Mouse (Mus musculus) erythroblast, embryonic 14.5 days (primary cell): ENCODE measurements around the gene Ache. TPM values are rescaled to one million over a fixed set of nuclear protein-coding genes. Genes with fewer than 3 reads are reported as not detected.

ENCODE experiments used
- H3K27me3 ChIP-seq: 2 replicates; pipeline ENCODE4 v1.6.1; 2012; ENCODE audit warnings: inconsistent platforms; ENCODE audit not compliant: control insufficient read depth
- H3K36me3 ChIP-seq: 2 replicates; pipeline ENCODE4 v1.6.1; 2012; ENCODE audit warnings: mild to moderate bottlenecking, inconsistent platforms; ENCODE audit not compliant: control insufficient read depth
- H3K4me1 ChIP-seq: 2 replicates; pipeline ENCODE4 v1.6.1; 2012; ENCODE audit warnings: inconsistent platforms; ENCODE audit not compliant: control insufficient read depth
- H3K4me3 ChIP-seq: replicated peaks from 2 replicates; pipeline ENCODE3; 2012; ENCODE audit warnings: moderate library complexity, mild to moderate bottlenecking, inconsistent platforms
- H3K9me3 ChIP-seq: 2 replicates; pipeline ENCODE4 v1.6.1; 2012; ENCODE audit warnings: low read length, inconsistent platforms, mixed read lengths; ENCODE audit not compliant: control insufficient read depth
- GATA1 ChIP-seq: IDR thresholded peaks from 2 replicates; pipeline ENCODE4 v1.6.1; 2012; ENCODE audit warnings: low read length, inconsistent platforms, mixed read lengths
- TAL1 ChIP-seq: IDR thresholded peaks from 3 replicates; pipeline ENCODE4 v1.6.1; 2012; ENCODE audit warnings: low read length, inconsistent platforms, mixed read lengths
- polyA plus RNA-seq: library from polyadenylated mRNA; stranded (reverse); fragments of >175 nt; gene quantifications from 2 replicates; pipeline ENCODE4 v1.2.3, GENCODE M21; 2012

The Ache gene
- polyA plus RNA-seq, 1 experiment = 29.5 TPM

DNA sequence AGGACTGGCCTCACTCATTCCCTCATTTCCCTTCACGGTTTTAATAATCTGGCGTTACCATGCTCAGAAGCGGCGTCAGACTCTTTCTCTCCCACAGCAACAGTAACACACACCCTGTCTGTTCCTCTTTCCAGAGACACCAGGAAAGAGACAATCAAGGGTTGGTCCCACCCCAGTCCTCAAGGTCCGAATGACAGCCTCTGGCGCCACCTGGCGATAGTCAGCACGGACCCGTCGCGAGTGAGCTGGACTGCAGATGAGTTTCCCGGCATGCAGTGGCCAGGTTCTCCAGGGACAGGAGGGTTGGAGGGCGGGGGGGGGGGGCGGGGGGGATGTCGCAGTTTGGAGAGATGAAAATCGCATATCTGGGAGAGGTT, 676 bp upstream of the Ache start:
- Histone ChIP-seq H3K27me3 (peaks cover 46% of the 10 kb centered on the region), H3K4me1 (peaks cover 60% of the 10 kb centered on the region), H3K4me3 (peak overlapping the region; percentile 96), H3K36me3 (peaks cover 17% of the 10 kb centered on the region), H3K9me3 (peaks cover 2% of the 10 kb centered on the region; the same call in 1 of the 2 replicates)
- TF ChIP-seq GATA1 (no peak), TAL1 (no peak)

DNA sequence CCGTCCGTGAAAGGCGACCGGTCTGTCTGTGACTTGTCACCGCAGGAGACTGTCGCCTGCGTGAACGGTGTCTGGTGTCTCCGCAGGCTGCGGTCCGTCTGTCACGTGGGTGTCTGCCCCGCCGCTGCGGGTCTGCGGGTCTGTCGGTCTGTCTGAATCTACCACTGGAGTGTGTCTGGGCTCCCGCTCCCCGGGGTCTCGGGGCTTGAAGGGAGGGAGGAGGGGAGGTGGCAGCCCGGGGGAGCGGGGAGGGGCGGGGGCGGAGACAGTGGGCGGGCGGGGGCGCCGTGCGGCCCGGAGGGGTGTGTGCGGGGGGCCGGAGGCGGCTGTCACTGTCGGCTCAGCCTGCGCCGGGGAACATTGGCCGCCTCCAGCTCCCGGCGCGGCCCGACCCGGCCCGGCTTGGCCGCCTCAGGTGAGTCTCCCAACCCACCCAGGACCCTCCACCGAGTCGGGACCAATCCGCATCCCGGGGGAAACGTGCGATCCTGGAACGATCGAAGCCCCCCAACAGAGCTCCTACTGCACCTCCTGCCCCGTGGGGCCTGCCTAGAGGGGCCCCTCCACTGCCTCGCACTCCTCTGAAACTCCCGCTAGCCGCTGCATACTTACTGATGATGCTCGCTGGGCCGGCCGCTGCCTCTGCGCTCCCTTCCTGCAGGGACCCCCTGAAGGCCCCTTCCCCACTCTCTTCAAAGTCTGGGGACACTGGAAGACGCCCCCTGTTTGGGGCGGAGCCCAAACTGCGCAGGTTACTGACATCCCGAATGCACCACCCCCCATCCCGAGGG, 829 bp downstream of the Ache start:
- H3K4me1 ChIP-seq = peaks cover 75% of the 10 kb centered on the region

DNA sequence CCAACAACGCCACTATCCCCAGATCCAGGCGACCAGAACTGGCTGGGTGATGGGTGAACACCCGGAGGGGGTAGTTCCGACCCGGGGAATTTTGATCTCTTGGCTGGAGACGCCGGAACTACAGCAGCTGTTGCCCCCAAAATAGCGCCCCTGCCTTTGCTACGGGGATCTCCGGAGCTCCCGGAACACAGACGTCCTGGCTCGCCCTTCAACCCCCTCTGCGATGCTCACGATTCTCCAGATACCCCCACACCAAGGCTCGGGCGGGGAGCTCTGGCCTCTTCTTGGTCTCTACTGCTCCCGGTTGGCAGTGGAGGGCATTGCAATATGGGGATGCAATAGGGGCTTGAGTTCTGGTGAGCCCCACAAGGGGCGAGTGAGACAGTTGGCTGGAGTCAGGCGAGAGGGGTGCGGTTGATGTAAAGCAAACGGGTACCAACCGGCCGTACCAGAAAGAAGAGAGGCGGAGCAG, 1.7 kb downstream of the Ache start:
- Histone ChIP-seq H3K27me3 (peaks cover 43% of the 10 kb centered on the region), H3K36me3 (peaks cover 28% of the 10 kb centered on the region), H3K9me3 (no peaks in the 10 kb centered on the region), H3K4me3 (peak overlapping the region; percentile 96), H3K4me1 (peaks cover 84% of the 10 kb centered on the region)
- TF ChIP-seq GATA1 = no peak
- no peak for TF ChIP-seq TAL1

More for the DNA sequence above, 829 bp downstream of the Ache start:
- no peaks in the 10 kb centered on the region for H3K9me3 ChIP-seq
- H3K4me3 ChIP-seq = peak overlapping the region; percentile 96
- peaks cover 46% of the 10 kb centered on the region for H3K27me3 ChIP-seq
- no peak for TF ChIP-seq TAL1
- no peak for TF ChIP-seq GATA1
- H3K36me3 ChIP-seq = peaks cover 27% of the 10 kb centered on the region

DNA sequence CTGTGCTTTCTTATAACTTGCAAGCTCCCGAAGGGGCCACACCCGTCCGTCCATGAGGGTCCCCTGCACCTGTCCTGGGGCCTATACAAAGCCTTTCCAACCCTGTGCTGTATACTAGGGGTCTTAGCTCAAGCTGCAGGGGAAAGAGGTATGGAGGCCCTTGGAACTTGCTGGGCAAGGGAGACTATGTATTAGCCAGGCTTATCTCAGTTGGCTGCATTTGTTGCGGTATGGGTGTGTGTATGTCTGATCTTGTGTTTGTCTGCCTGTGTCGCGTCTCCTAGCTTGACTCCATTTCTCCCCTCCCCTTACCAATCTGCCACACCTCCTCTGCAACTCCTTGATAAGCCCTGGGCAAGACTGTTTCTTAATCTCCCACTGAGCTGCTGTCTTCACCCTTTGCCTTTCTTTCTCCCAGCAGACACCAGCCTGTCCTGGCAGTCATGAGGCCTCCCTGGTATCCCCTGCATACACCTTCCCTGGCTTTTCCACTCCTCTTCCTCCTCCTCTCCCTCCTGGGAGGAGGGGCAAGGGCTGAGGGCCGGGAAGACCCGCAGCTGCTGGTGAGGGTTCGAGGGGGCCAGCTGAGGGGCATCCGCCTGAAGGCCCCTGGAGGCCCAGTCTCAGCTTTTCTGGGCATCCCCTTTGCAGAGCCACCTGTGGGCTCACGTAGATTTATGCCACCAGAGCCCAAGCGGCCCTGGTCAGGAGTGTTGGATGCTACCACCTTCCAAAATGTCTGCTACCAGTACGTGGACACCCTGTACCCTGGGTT, 2.5 kb downstream of the Ache start:
- TF ChIP-seq GATA1 (peak; percentile 94), TAL1 (peak; percentile 95)
- peaks cover 91% of the 10 kb centered on the region for H3K4me1 ChIP-seq

DNA sequence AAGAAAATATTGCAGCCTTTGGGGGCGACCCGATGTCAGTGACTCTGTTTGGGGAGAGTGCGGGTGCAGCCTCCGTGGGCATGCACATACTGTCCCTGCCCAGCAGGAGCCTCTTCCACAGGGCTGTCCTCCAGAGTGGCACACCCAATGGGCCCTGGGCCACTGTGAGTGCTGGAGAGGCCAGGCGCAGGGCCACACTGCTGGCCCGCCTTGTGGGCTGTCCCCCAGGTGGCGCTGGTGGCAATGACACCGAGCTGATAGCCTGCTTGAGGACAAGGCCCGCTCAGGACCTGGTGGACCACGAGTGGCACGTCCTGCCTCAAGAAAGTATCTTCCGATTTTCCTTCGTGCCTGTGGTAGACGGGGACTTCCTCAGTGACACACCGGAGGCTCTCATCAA, 3.4 kb downstream of the Ache start:
- Histone ChIP-seq H3K9me3 (no peaks in the 10 kb centered on the region), H3K27me3 (peaks cover 40% of the 10 kb centered on the region), H3K36me3 (peaks cover 41% of the 10 kb centered on the region), H3K4me3 (peak overlapping the region; percentile 96), H3K4me1 (peaks cover 97% of the 10 kb centered on the region)
- TF ChIP-seq TAL1 = peak; percentile 31; the same call in 1 of the 3 replicates
- TF ChIP-seq GATA1 = no peak

More for the DNA sequence above, 2.5 kb downstream of the Ache start:
- H3K4me3 ChIP-seq = peak overlapping the region; percentile 96
- peaks cover 43% of the 10 kb centered on the region for H3K27me3 ChIP-seq
- H3K9me3 ChIP-seq = no peaks in the 10 kb centered on the region
- H3K36me3 ChIP-seq = peaks cover 32% of the 10 kb centered on the region

DNA sequence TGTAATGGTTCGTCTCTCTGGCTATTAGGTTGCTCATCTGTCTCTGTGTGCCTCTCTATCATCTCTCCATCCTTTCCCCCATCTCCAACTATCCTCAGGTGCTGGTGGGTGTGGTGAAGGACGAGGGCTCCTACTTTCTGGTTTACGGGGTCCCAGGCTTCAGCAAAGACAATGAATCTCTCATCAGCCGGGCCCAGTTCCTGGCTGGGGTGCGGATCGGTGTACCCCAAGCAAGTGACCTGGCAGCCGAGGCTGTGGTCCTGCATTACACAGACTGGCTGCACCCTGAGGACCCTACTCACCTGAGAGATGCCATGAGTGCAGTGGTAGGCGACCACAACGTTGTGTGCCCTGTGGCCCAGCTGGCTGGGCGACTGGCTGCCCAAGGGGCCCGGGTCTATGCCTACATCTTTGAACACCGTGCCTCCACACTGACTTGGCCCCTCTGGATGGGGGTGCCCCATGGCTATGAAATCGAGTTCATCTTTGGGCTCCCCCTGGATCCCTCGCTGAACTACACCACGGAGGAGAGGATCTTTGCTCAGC, 4.1 kb downstream of the Ache start:
- peaks cover 97% of the 10 kb centered on the region for H3K4me1 ChIP-seq
- TF ChIP-seq TAL1 = no peak
- no peak for TF ChIP-seq GATA1
- H3K9me3 ChIP-seq = no peaks in the 10 kb centered on the region
- peaks cover 49% of the 10 kb centered on the region for H3K36me3 ChIP-seq
- peaks cover 32% of the 10 kb centered on the region for H3K27me3 ChIP-seq
- peak overlapping the region; percentile 96 for H3K4me3 ChIP-seq

DNA sequence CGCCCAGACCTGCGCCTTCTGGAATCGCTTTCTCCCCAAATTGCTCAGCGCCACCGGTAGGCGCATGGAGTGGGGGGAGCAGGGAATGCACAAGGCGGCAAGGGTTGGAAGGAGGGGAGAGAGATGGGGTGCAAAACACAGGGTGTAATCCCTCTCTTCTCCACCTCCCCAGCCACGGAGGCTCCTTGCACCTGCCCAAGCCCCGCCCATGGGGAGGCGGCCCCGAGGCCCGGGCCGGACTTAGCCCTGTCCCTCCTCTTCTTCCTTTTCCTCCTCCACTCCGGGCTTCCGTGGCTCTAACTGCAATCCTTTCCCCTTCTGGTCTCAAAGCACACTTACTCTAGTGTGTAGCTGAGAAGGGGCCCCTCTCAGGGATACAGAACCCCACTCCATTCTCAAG, 6.0 kb downstream of the Ache start:
- H3K4me1 ChIP-seq = peaks cover 85% of the 10 kb centered on the region
- TF ChIP-seq GATA1 = no peak
- TF ChIP-seq TAL1 = no peak
- H3K27me3 ChIP-seq = peaks cover 14% of the 10 kb centered on the region
- peaks cover 67% of the 10 kb centered on the region for H3K36me3 ChIP-seq
- H3K9me3 ChIP-seq = no peaks in the 10 kb centered on the region
- peak overlapping the region; percentile 96 for H3K4me3 ChIP-seq

DNA sequence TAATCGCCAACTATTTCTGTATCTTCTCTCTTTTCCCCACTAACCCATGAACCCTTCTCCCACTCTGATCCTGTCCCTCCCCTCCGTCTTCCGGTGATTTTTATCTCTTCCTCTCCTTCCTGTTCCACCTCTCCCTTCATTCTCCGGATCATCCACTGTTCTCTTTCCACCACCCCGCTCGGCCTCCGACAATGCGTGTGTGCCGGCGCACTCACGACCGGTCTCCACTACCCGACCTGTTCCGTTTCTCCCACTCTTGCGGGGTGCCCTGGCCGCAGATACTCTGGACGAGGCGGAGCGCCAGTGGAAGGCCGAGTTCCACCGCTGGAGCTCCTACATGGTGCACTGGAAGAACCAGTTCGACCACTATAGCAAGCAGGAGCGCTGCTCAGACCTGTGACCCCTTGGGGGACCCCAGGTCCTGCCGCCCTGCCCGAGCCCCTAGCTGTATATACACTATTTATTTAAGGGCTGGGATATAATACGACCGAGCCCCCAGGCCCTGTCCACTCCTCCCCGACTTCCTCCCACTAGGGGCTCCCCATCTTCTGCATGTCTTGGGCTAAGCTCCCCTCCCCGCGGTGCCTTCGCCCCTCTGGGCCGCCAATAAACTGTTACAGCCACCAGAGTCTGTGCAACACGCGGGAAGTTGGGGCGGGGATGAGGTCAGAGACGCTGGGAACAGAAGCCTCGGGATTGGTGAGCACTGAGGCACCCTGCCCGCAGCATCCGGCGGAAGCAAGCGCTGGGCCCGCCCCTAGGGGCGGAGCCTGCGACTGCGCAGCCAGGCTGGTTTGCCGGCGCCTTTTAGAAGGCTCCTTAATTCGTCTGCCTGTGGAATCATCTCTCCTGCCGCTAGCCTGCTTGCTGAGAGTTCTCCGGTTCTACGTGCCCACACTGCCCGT, 6.8 kb downstream of the Ache start, which contains the start of gene Ufsp1:
Gene Ufsp1 (plus strand): TSS at position 791 of the 905 bp plus-strand sequence.
- Histone ChIP-seq H3K27me3 (peaks cover 8% of the 10 kb centered on the region; the same call in 1 of the 2 replicates), H3K4me1 (peaks cover 81% of the 10 kb centered on the region), H3K9me3 (no peaks in the 10 kb centered on the region), H3K4me3 (peak within 1 kb of the TSS; percentile 96), H3K36me3 (peaks cover 75% of the 10 kb centered on the region)
- no peak for TF ChIP-seq GATA1
- no peak for TF ChIP-seq TAL1
